12 mouse cellular contexts compared by ENCODE assay signal in genomic region chr16:91601693-91602092, GRCm38 (mm10).
"Had no signal": no experiment of that assay in that cellular context is flagged by ENCODE, and none has a peak within 500 bp of the region (broad histone marks: within the 10 kb centered on the region; RNA-seq: fewer than 3 reads in every experiment).

No protein-coding gene starts in this region.

- H3K4me3 ChIP-seq: limb, embryonic 13.5 days; midbrain, embryonic 13.5 days; myocyte had no signal

- ATAC-seq: midbrain, embryonic 13.5 days had no signal

- H3K36me3 ChIP-seq: limb, embryonic 13.5 days; midbrain, embryonic 13.5 days had no signal

- H3K9ac ChIP-seq: limb, embryonic 13.5 days; liver, embryonic 14.5 days; midbrain, embryonic 13.5 days had no signal

- H3K9me3 ChIP-seq: limb, embryonic 13.5 days; midbrain, embryonic 13.5 days had no signal

- H3K4me2 ChIP-seq: limb, embryonic 13.5 days; midbrain, embryonic 13.5 days had no signal

- H3K27ac ChIP-seq: limb, embryonic 13.5 days; liver, embryonic 14.5 days; midbrain, embryonic 13.5 days; stomach, postnatal 0 days had no signal

- DNase-seq: kidney, adult 11 months; kidney, adult 9 months; kidney, postnatal 10 days; left cerebral cortex, postnatal 4 days; retina, postnatal 1 day; right cerebral cortex, postnatal 4 days; thymus, postnatal 14 days had no signal
